In the genomic region with DNA sequence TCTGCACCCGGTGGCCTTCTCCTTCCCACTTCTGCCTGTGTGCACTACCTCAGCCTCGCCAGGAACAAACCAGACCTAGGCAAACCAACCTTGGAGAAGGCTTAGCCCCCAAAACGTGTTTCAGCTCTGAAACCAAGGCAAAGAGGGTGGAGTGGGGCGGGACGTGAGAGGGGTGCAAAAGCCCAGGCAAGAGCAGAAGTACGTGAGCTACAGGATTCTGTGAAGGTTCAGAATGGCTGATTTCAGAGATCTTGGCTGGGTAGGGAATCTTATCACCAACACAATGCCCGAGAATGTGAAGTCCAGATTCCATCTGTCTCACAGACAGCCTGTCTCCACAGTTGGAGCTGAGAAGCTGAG, we compare ENCODE assay signal across 12 mouse cellular contexts. TPM values are rescaled to one million over a fixed set of nuclear protein-coding genes. Genes with fewer than 3 reads are reported as not detected.
DNase-seq lines count a peak whose midpoint lies in the region; ATAC-seq lines count a peak whose summit lies in the region.
"Had no signal": no experiment of that assay in that cellular context is flagged by ENCODE, and none has a peak within 500 bp of the region (broad histone marks: within the 10 kb centered on the region; RNA-seq: fewer than 3 reads in every experiment).

No protein-coding gene starts in this region.

- ATAC-seq in heart, embryonic 14.5 days (ENCODE audit: insufficient number of reproducible peaks, insufficient read depth, low FRiP score, low read depth) = no peak
- ATAC-seq in limb, embryonic 13.5 days (ENCODE audit: low FRiP score, low read depth) = no peak
- ATAC-seq in stomach, embryonic 16.5 days (ENCODE audit: insufficient read depth, low FRiP score) = no peak
- no peak for ATAC-seq in monocyte, adult 5-6 weeks (replicated peaks; ENCODE audit: insufficient number of reproducible peaks, low FRiP score, low TSS enrichment, poor library complexity, severe bottlenecking)
- ATAC-seq: CD4-positive, CD25-positive, alpha-beta regulatory T cell, adult 4 months; forebrain, postnatal 0 days had no signal

- 36% methylated on average over 7 of the region's 7 CpGs for WGBS in heart, embryonic 14.5 days
- 33% methylated on average over 7 of the region's 7 CpGs for WGBS in limb, embryonic 13.5 days
- 40% methylated on average over 7 of the region's 7 CpGs for WGBS in stomach, embryonic 16.5 days

- no peak overlapping the region for H3K4me2 ChIP-seq in heart, embryonic 14.5 days (ENCODE audit: low read length)
- peak overlapping the region; percentile 3; the same call in 1 of the 2 replicates for H3K4me2 ChIP-seq in limb, embryonic 13.5 days (replicated peaks)
- no peak overlapping the region for H3K4me2 ChIP-seq in stomach, embryonic 16.5 days (ENCODE audit: low read depth, low read length)
- H3K4me2 ChIP-seq: hindbrain, embryonic 15.5 days; midbrain, embryonic 12.5 days had no signal

- DNase-seq in heart, postnatal 4 days = no peak
- DNase-seq in spleen, postnatal 4 days (ENCODE audit: low spot score in 2 of 2) = peak; percentile 42 to 74
- no peak for DNase-seq in spleen, adult 12 weeks (ENCODE audit: low spot score)
- DNase-seq in urinary bladder, postnatal 36 days (ENCODE audit: low spot score in 2 of 2) = no peak
- DNase-seq: forebrain, postnatal 0 days had no signal

- H3K9me3 ChIP-seq in heart, embryonic 14.5 days (ENCODE audit: control insufficient read depth, low read length) = no peaks in the 10 kb centered on the region
- H3K9me3 ChIP-seq in limb, embryonic 13.5 days = no peaks in the 10 kb centered on the region
- H3K9me3 ChIP-seq in stomach, embryonic 16.5 days (replicated peaks; ENCODE audit: control insufficient read depth, low read length) = no peaks in the 10 kb centered on the region
- H3K9me3 ChIP-seq: hindbrain, embryonic 15.5 days; midbrain, embryonic 12.5 days had no signal

- no peaks in the 10 kb centered on the region for H3K27me3 ChIP-seq in heart, embryonic 14.5 days (ENCODE audit: control insufficient read depth, insufficient read depth, low read length)
- no peaks in the 10 kb centered on the region for H3K27me3 ChIP-seq in limb, embryonic 13.5 days
- H3K27me3 ChIP-seq in stomach, embryonic 16.5 days (ENCODE audit: control insufficient read depth, insufficient read depth, low read length) = no peaks in the 10 kb centered on the region
- H3K27me3 ChIP-seq: hindbrain, embryonic 15.5 days; midbrain, embryonic 12.5 days had no signal

- H3K4me3 ChIP-seq in heart, embryonic 14.5 days (ENCODE audit: control insufficient read depth in 1 of 2, insufficient read depth in 1 of 2, low read depth in 1 of 2, low read length in 2 of 2) = no peak overlapping the region
- H3K4me3 ChIP-seq in limb, embryonic 13.5 days = no peak overlapping the region
- no peak overlapping the region for H3K4me3 ChIP-seq in stomach, embryonic 16.5 days (replicated peaks; ENCODE audit: low read length)
- H3K4me3 ChIP-seq: hindbrain, embryonic 15.5 days; midbrain, embryonic 12.5 days had no signal

- H3K9ac ChIP-seq in heart, embryonic 14.5 days (ENCODE audit: low read length) = 0 out of 2 replicates have a peak overlapping the region, but pooled peaks have one; percentile 18
- no peak overlapping the region for H3K9ac ChIP-seq in limb, embryonic 13.5 days
- H3K9ac ChIP-seq in stomach, embryonic 16.5 days (ENCODE audit: low read length) = no peak overlapping the region; the same call in 1 of the 2 replicates
- H3K9ac ChIP-seq: forebrain, postnatal 0 days; hindbrain, embryonic 15.5 days; midbrain, embryonic 12.5 days had no signal

- H3K4me1 ChIP-seq in heart, embryonic 14.5 days (ENCODE audit: control insufficient read depth in 2 of 2, insufficient read depth in 2 of 2, low read length in 2 of 2) = peaks cover 56 to 68% of the 10 kb centered on the region in 2 experiments
- peaks cover 70% of the 10 kb centered on the region for H3K4me1 ChIP-seq in limb, embryonic 13.5 days
- H3K4me1 ChIP-seq in stomach, embryonic 16.5 days (ENCODE audit: control insufficient read depth, insufficient read depth, low read length) = peaks cover 52% of the 10 kb centered on the region

- H3K36me3 ChIP-seq in heart, embryonic 14.5 days (ENCODE audit: control insufficient read depth, insufficient read depth, low read length) = no peaks in the 10 kb centered on the region
- no peaks in the 10 kb centered on the region for H3K36me3 ChIP-seq in limb, embryonic 13.5 days
- H3K36me3 ChIP-seq in stomach, embryonic 16.5 days (ENCODE audit: control insufficient read depth, insufficient read depth, low read length) = no peaks in the 10 kb centered on the region
- H3K36me3 ChIP-seq: hindbrain, embryonic 15.5 days; midbrain, embryonic 12.5 days had no signal

- H3K27ac ChIP-seq in heart, embryonic 14.5 days (replicated peaks in 1 of 2; ENCODE audit: control insufficient read depth in 1 of 2, insufficient read depth in 1 of 2, low read depth in 2 of 2, low read length in 2 of 2) = peak overlapping the region; percentile 72 to 92
- H3K27ac ChIP-seq in limb, embryonic 13.5 days = peak overlapping the region; percentile 82
- peak overlapping the region; percentile 82 for H3K27ac ChIP-seq in stomach, embryonic 16.5 days (ENCODE audit: low read length)
- H3K27ac ChIP-seq: hindbrain, embryonic 15.5 days; midbrain, embryonic 12.5 days had no signal

RNA-seq across cellular contexts. Expression of gene Ggta1, which starts 41.4 kb away (rescaled TPM):
- polyA plus RNA-seq in heart, embryonic 14.5 days (2014; fragmentation: Nextera tagmentation; extraction: Ambion mirVana) = 37.9 and 39.4 TPM in 2 replicates
- 10 to 100 TPM; 21.5 to 22.3 TPM for total RNA-seq in heart, postnatal 4 days (2021)
- polyA plus RNA-seq in limb, embryonic 13.5 days (2015; fragmentation: Nextera tagmentation; extraction: Ambion mirVana) = 18.3 and 19.6 TPM in 2 replicates
- polyA plus RNA-seq in stomach, embryonic 16.5 days (2015; fragmentation: Nextera tagmentation; extraction: Ambion mirVana) = 28.1 and 28.9 TPM in 2 replicates
- 133 to 163 TPM (median 146 TPM) in 3 replicates for total RNA-seq in monocyte, adult 5-6 weeks (2017)

RNA-seq across cellular contexts. Expression of gene Dab2ip, which starts 53.7 kb away (rescaled TPM):
- polyA plus RNA-seq in heart, embryonic 14.5 days (2014; fragmentation: Nextera tagmentation; extraction: Ambion mirVana) = 46.6 and 49.8 TPM in 2 replicates
- 10 to 100 TPM; 54.6 to 55.2 TPM for total RNA-seq in heart, postnatal 4 days (2021)
- 52.3 and 53.4 TPM in 2 replicates for polyA plus RNA-seq in limb, embryonic 13.5 days (2015; fragmentation: Nextera tagmentation; extraction: Ambion mirVana)
- polyA plus RNA-seq in stomach, embryonic 16.5 days (2015; fragmentation: Nextera tagmentation; extraction: Ambion mirVana) = 29.2 and 31.2 TPM in 2 replicates
- 4.6 to 23.2 TPM (median 5.5 TPM) in 3 replicates for total RNA-seq in monocyte, adult 5-6 weeks (2017)

Comparison
In these comparisons a context has a peak if more than half of its experiments do, and no peak if none do; other contexts are left out.
1. DNase-seq: peak in spleen, postnatal 4 days (2 of 2); none in heart, postnatal 4 days (single experiment), spleen, adult 12 weeks (single experiment) and urinary bladder, postnatal 36 days (0 of 2).
2. Peak in every context shown above with its lines, with median percentiles within 50 percentile points of each other: H3K27ac ChIP-seq.